Mouse (Mus musculus): ENCODE measurements at regions not wholly inside any gene's neighbourhood (a gene's known extent, or its start where the extent isn't known, plus 50 kb on each side); places are given as distances from the start of the nearest gene placed in this dataset.

DNA sequence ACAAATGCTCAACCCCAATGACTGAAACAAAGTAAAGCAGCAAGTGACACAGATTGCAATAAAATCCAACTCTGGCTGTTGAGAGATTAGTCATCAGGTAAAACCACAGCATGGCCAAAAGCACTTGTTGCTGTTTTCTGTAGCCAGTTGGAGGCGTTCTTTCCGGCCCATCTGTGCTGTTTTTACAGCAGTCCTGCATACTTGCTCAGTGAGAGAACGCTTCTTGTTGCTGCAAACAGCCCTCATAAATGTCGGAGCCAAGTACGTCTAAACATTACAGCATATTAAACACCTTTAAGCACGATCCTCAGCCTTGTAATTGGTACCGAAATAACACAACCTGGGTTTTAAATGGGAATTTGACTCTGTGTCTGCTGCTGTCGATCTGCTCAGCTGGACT lies 65.6 kb upstream of the Hs3st3a1 start:
- intact Hi-C loops (cut with DNase I) = no loop called here
- no peak for DNase-seq (ENCODE audit: low spot score)

DNA sequence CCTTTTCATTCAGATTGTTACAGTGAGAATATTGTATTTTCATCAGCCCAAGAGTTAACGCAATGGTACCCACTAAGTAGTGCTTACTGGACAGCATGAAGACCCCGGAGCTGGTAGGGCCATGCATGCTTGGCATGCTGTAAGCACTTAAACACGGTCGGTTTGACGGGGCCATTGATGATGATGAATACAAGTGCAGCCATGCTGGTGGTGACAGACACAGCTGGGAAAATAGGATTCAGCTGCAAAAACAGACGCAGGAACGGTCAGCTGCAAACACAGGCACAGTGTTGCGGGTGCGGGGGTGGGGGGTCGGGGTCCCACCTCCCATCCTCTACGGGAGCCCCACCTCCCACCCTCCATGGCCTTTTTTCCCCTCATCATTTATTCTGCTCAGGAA lies 99.7 kb upstream of the Hs3st3a1 start:
- intact Hi-C loops (cut with DNase I) = no loop called here

DNA sequence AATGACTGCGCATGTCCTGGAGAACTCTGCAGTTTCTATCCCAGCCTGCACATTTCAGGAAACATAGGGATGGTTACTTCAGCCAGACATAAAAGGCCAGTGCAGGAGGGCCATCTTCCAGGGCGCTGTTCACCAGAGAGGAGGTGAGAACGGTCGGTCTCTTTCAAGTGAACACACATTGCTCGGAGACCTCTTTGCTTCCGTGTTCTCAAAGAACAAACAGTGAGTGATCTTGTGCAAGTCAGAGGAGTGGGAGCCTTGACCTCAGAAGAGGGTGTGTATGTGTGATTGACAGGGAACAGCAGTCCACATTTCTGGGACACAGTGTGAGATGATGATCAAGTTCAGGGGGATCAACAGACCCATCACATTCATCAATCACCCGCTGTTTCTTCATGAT lies 102.7 kb upstream of the Hs3st3a1 start:
- DNase-seq (ENCODE audit: low spot score) = no peak
- intact Hi-C loops (cut with DNase I) = no loop called here

More for the DNA sequence above, 99.7 kb upstream of the Hs3st3a1 start:
- no peak for DNase-seq (ENCODE audit: low spot score)

DNA sequence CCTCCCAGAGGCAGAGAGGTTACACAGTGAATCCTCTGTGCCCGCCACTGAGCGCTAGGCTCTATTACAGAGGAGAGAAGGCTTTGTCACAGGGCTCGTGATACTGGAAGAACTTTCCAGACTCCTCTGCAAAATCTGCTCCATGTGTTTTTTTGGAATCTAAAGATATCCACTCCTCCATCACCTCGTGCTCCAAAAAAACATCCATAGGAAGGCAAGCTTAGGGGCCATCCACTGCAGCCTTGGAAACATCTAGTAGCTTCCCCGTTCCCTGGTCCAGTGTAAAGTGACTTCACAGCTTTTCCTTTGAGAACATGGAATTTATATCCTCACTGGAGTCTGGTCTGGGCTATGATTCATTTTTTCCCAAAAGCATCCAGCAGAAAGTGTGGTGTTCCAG lies 103.3 kb upstream of the Hs3st3a1 start:
- no peak for DNase-seq (ENCODE audit: low spot score)

DNA sequence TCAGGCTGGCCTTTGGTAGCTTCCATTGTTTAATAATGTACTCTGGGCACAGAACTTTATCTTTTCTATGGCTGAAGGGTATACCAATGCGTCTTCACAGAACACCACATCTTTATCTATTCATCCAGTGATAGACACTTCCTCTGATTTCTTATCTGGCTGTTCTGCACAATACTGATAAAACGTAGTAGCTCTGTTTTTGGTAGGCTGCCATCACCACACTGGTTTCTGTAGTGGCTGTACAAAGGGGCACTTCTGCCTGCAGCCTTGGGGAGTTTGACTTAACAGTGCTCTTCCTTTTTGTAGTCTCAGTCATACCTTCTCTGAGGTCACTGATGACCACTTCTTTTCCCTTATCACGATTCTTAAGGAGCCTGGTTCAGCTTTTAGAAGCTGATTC lies 106.0 kb upstream of the Hs3st3a1 start:
- DNase-seq (ENCODE audit: low spot score) = no peak
- intact Hi-C loops (cut with DNase I) = no loop called here

More for the DNA sequence above, 103.3 kb upstream of the Hs3st3a1 start:
- intact Hi-C loops (cut with DNase I) = no loop called here

DNA sequence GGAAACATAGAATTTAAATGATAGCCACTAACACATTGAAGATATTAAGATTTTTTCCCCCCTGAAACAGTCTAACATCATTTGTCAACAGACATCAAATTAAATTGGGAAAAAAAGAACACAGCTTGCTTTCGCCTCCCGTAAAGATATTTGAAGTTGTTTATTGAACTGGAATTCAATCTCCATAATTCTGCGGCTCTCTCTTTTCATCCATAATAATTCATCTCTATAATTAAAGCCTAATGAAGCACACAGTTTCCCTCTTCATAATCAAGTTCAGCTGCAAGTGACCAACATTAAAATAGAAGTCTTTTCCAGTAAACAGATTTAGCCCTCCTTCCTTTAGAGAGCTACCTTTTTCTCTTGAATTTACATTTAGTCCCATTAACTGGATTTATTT lies 107.4 kb upstream of the Hs3st3a1 start:
- DNase-seq (ENCODE audit: low spot score) = no peak
- intact Hi-C loops (cut with DNase I) = no loop called here

DNA sequence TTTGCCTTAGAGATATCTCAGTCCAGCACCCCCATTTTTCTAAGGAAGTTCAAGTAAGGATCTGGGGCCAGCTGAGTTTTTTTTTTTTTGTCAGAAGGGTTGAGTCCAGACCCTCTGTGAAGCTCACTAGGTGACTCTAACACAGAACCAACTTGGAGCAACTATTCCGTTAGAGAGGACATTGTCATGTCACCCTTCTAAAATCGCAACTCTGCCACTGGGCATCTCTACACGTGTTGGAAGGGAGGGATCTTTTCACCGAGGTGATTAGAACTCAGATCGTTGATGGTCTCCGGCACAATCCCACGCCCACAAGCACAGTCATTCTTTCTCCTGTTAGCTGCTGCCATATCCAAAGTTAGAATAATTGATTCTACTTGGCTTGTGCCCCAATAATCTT lies 108.5 kb upstream of the Hs3st3a1 start:
- intact Hi-C loops (cut with DNase I) = no loop called here

DNA sequence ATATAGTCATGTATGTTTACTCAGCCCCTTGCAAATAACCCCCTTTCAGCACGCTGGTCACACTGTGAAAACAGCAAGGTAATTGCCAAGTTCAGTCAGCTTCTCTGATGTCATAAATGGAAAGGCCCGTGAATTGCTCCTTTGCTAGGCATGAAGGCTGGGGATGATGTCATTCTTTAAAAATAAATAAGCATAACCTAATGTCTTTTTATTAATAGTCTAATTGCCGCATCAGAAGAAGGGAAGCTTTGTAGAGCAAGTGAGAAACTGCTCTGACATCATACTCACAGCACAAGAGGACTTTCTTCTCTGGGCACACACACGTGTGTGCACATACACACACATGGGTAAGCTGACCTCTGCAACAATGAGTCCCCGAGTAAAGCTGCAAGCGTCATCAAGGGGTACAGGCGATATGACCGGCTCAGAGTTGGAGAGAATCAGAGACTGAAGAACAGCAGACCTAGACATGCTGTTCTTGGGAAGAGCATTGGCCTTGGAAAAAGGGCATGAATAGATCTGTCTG lies 113.2 kb upstream of the Hs3st3a1 start:
- no peak for DNase-seq (ENCODE audit: low spot score)
- intact Hi-C loops (cut with DNase I) = no loop called here

More for the DNA sequence above, 108.5 kb upstream of the Hs3st3a1 start:
- no peak for DNase-seq (ENCODE audit: low spot score)

DNA sequence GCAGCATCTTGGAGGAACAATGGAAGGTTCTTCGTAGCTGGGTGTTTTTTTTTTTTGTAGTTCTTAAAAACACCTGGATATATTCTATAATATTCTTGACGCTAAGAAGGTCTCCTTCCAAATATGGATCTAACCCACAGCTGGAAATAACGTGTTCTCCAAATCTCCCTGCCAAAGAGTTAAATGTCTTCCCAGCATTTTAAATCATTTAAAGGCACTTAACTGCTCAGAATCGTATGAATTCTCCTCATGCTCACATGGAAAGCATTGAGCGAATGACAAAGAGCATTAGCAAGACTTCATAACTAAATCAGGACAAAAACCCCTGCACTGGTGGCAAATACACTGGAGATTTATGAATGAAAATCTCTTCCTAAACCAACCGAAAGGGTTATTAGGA lies 117.7 kb upstream of the Hs3st3a1 start:
- no peak for DNase-seq (ENCODE audit: low spot score)
- intact Hi-C loops (cut with DNase I) = no loop called here

DNA sequence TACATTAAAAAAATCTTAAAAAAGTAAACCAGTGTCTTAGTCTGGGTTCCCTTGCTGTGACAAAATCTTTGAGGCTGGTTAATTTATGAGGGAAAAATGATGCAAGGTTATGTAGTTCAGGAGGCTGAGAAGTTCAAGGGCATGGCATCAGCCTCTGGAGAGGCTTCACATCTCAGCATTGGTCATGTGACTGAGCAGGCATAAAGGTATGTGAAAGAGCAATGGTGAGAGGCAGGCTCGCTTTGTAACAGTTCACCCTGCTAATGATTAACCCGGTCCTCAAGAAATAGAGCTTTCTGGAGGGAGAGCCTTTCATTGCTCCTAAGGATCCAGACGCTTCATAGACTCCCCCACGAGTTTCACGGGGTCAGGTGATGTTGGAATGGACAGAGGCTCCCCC lies 120.1 kb upstream of the Hs3st3a1 start:
- DNase-seq (ENCODE audit: low spot score) = no peak
- intact Hi-C loops (cut with DNase I) = no loop called here

DNA sequence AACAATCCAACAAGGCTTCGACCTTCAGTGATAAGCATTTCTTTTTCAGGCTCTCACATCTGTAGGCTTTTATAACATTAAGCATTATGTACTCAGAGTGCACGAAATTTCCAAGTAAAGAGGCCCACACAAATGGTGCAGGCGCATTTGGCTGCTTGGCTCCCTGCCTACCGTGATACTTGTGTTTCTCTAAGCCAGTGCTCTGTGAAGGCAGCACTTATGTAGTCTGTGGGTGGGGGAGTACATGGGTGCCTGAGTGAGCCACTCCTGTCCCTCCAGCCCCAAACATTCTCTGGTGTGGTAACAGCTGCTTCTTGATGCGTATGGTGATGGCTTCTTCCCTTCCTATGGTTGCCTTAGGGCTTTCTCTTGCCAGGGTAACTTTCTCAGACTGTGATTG lies 121.9 kb upstream of the Hs3st3a1 start:
- no peak for DNase-seq (ENCODE audit: low spot score)
- intact Hi-C loops (cut with DNase I) = no loop called here

DNA sequence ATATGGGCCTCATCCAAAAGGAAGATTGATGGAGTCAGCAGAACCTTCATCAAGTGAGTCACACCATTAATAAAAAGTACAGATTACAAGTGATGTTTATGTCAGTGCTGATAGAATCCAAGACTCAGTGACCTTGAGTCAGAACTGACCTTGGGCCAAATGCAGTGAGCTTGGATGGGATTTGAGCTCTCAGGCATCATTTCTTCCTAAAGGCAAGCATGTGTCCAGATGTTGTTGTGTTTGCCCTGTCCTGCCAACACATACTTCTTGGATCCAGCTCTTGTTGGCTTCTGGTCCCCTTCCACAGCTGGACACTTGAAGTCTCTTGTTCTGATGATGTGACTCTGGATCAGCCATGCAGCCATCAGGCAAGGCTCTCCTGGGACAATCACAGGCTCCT lies 125.3 kb upstream of the Hs3st3a1 start:
- peak; percentile 2 for DNase-seq (ENCODE audit: low spot score)
- intact Hi-C loops (cut with DNase I) = no loop called here

DNA sequence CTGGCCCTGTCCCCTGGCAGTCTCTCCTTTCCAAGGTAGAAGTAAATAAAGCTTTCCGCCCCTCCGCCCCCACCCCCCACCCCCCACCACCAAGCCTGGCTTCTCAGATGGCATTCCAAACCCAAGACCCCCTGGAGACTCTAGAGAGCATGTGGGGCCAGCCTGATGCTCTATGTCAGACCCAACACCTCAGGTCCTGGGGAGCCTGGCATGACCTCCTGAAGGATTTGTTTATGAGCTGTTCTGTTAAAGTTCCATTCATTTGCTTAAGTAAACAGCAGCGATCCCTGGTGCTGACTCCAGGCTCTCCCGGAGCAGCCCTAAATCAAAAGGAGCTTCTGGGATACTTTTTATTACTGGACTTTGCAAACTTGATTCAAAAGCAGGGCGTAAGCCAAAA lies 137.3 kb upstream of the Hs3st3a1 start:
- no peak for DNase-seq (ENCODE audit: low spot score)
- intact Hi-C loops (cut with DNase I) = no loop called here

DNA sequence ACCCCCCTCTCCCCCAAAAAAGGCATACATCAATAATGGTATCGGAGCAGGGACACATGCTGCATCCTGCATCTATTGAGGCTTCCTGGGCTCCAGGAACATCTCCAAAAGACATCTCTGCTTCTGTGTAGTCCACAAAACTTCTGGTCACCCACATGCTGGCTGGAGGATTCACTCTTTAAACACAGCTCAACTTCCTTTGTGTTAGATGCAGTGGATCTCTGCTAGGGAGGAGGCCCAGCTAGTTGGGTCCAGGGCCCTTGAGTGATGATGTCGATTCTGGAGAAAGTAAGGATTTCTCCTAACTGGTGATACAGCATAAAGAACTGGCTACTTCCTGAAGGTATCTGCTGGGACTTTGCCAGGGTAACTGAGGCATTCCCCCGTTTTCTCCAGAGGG lies 146.9 kb upstream of the Hs3st3a1 start:
- no peak for DNase-seq (ENCODE audit: low spot score)
- intact Hi-C loops (cut with DNase I) = no loop called here

DNA sequence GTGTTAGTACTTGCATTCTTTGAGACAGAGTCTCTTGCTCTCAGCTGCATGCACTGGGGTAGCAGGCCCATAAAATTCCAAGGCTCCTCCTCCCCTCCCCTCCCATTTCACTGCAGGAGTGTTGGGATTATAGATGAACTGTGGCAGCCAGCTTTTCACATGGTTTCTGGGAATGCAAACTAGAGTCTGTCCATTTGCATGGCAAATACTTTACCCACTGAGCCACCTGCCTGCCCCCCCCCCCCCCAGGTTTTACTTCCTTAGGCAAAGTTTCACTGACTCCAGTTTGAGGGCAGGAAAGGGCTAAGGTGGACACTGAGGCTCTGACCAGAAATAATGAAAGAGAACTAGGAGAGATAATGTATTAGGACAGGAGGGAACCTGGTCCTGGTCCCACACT lies 147.6 kb upstream of the Hs3st3a1 start:
- intact Hi-C loops (cut with DNase I) = no loop called here
- no peak for DNase-seq (ENCODE audit: low spot score)

DNA sequence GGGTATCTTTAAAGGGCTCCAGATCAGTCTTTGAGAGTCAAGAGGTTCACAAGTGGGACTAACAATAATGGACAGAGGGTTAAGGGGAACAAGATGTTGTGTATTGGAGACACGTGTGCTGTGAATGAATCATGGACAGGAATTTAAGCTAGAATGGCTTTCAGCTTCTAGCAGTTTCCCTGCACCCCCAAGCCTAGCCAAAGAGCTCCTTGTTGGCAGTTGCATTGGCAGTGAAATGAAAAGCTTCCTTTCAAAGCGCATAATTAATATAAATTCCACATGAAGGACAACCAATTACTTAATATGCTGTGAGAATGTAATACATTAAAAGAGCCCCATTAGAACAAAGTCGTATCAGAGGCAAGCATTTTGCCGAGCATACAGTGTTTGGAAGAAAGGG lies 153.4 kb upstream of the Hs3st3a1 start:
- no peak for DNase-seq (ENCODE audit: low spot score)
- intact Hi-C loops (cut with DNase I) = no loop called here

DNA sequence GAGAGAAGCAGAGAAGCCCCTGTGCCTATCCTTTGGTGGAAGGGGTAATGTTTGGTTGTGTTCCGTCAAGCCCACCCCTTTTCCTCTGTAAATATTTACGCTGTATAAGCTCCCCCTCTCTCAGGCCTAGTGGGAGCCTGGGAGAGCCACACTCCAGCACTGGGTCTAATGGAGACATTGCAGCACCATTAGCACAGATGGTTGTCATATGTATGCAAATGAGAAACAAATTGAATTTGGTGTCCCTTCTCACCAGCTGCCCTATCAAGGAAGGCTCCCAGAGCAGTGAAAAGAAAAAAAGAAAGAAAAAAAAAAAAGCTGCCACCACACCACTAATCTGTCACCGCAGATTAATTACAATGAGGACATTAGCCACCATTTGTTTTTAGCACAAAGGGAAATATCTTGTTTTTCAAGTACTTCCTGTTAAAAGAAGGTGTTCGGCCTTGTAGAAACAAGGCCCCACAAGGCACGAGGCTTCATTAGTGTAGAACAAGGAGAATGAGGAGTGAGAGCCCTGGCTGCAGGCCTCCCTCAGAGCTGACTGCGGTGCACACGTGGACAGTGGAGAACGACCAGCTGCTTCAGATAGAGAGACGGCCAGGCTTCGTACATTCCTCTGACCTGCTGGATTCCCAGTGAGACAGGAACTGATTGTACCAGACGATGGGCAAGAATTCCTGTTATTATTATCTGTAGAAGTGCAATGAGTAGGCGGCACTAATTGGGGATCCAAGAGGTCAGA lies 156.7 kb upstream of the Hs3st3a1 start:
- no peak for DNase-seq (ENCODE audit: low spot score)
- intact Hi-C loops (cut with DNase I) = no loop called here

DNA sequence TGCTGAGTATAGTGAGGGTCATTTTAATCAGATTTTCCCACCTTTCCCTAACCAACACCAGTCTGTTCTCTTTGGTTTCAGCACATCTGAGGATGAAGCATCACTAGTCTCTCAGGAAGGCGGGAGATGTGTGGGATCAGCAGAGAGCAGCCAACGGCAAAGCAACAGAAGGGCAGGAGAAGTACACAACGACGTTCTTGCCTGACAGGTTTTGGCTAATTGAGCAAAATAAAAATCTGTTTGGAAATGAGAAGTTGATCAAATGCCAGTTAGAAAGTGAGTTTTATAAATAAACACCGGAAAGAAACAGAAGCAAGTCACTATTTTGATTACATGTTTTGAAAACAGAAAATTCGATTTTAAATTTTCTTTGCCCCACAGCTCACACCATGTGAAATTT lies 161.4 kb upstream of the Hs3st3a1 start:
- intact Hi-C loops (cut with DNase I) = no loop called here
- DNase-seq (ENCODE audit: low spot score) = no peak

DNA sequence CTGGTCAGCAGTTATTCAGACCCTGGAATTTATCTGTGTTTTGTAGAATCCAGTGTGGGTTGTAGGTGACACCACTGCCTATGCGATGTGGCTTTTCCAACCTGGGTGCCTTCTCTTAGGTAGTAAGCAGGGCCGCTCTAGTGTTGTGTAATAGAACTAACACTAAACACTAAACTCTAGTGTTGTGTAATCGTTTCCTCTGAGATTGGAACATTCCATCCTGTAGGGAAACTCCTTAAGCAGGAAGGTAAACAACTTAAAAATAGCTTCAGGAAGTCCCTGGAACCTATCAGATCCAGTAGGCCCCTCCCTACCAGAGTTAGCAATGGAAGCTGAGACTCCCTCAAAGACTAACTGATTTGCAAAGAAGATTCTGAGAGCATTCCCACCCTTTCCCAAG lies 161.9 kb upstream of the Hs3st3a1 start:
- intact Hi-C loops (cut with DNase I) = no loop called here
- no peak for DNase-seq (ENCODE audit: low spot score)

DNA sequence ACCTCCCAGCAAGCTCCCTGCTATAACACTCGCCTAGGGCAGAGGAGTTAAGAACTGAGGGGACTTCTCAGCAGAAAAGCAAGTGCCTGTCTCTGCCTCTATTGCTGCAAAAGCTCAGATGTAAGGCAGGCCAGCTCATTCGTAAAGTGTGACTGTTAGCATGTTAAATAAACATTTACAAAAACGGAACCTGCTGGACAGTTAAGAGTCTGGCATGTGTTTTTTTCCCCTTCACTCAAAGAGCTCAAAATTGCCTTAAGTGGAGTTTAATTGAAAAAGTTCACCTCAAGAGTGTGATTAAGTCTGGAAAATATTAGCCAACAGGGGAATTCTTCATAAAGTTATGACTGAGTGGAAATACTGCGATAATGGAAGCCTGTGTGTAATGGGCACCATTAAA lies 167.0 kb upstream of the Hs3st3a1 start:
- intact Hi-C loops (cut with DNase I) = no loop called here

DNA sequence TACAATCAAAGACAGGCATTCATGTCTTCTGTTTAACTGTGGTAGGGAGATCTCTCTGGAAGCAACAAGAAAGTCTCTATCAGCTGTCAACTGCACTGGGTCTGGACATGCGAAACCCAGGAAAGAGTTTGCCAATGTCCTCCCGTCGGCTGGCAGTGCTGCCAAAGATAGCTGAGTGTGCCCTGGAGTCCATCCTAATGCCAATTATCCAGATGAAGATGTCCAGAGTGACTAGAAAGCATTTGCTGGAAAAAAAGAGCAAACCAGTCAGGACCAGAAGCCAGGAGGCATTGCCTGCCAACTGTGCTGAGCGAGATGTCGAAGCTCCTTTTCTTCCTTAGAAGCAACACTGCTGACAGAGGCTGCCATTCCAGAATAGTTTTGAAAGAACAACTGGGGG lies 167.6 kb upstream of the Hs3st3a1 start:
- no peak for DNase-seq (ENCODE audit: low spot score)
- intact Hi-C loops (cut with DNase I) = no loop called here

More for the DNA sequence above, 167.0 kb upstream of the Hs3st3a1 start:
- DNase-seq (ENCODE audit: low spot score) = no peak
